Mouse (Mus musculus): ENCODE measurements around the gene Mmgt2. TPM values are rescaled to one million over a fixed set of nuclear protein-coding genes. Genes with fewer than 3 reads are reported as not detected.

Gene Mmgt2
- polyA plus RNA-seq (2016; fragmentation: Nextera tagmentation; extraction: Ambion mirVana) = 36.8 and 38.1 TPM in 2 replicates

DNA sequence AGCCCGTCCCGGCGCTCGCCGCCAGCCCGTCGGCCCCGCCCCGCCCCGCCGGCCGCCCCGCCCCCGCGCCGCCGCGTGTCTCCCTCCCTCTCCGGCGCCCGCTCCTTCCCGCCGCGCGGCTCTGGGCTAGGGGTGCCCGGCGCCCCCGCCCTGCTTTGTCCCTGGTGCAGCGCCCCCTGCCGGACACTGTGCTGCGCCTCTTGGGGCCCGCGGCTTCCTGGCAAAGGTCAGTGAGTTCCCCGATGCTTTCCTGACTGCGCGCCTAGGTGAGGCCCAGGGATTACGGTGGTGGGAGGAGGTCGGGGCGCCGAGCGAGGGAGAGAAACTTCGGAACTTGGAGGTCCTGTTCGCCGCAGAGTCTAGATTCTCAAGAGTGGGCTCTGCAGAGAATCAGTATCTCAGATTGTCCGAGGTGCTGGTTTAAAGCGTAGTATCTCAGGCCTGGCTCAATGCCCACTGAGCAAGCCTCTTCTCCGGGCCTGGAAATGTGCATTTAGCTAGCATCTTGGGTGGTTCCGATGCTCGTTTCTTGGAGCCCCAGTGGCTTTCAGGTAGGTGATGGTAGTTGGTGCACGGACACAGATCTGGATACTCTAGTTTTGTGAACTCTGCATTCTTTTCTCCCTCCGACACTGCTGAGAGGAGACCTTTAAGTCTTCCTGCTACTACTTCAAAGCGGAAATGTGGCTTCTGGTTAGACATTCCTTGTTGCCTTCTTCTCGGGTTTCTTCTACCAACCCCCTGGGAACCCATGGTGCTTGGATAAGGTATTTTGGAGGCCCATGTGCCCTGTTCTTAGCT is at the start of gene Mmgt2:
Gene Mmgt2 (plus strand): TSS at position 74 of the 801 bp plus-strand sequence.
- Histone ChIP-seq H3K9ac (peak within 1 kb of the TSS; percentile 86), H3K27ac (peak within 1 kb of the TSS; percentile 79), H3K4me1 (peaks cover 47% of the 10 kb centered on the region), H3K36me3 (replicated peaks) (peaks cover 2% of the 10 kb centered on the region; the same call in 1 of the 2 replicates), H3K27me3 (no peaks in the 10 kb centered on the region), H3K9me3 (no peaks in the 10 kb centered on the region), H3K4me3 (replicated peaks) (peak within 1 kb of the TSS; percentile 78), H3K4me2 (peak within 1 kb of the TSS; percentile 99)
- WGBS = 1% methylated on average over 39 of the region's 53 CpGs
- peak; percentile 89 for ATAC-seq (ENCODE audit: low FRiP score)

- Histone ChIP-seq H3K36me3 (replicated peaks) (peaks cover 32% of the 10 kb centered on the region), H3K9ac (peak overlapping the region; percentile 97), H3K4me1 (peaks cover 48% of the 10 kb centered on the region), H3K9me3 (no peaks in the 10 kb centered on the region), H3K27ac (peak overlapping the region; percentile 95), H3K4me3 (replicated peaks) (peak overlapping the region; percentile 86), H3K4me2 (peak overlapping the region; percentile 67), H3K27me3 (no peaks in the 10 kb centered on the region)
- ATAC-seq (ENCODE audit: low FRiP score) = no peak; the same call in none of the 2 replicates
- 14% methylated on average over 17 of the region's 17 CpGs for WGBS
These were observed 46.5 kb upstream of the Mmgt2 start for GRCm38 (mm10) chr11:62601732-62602618.

DNA sequence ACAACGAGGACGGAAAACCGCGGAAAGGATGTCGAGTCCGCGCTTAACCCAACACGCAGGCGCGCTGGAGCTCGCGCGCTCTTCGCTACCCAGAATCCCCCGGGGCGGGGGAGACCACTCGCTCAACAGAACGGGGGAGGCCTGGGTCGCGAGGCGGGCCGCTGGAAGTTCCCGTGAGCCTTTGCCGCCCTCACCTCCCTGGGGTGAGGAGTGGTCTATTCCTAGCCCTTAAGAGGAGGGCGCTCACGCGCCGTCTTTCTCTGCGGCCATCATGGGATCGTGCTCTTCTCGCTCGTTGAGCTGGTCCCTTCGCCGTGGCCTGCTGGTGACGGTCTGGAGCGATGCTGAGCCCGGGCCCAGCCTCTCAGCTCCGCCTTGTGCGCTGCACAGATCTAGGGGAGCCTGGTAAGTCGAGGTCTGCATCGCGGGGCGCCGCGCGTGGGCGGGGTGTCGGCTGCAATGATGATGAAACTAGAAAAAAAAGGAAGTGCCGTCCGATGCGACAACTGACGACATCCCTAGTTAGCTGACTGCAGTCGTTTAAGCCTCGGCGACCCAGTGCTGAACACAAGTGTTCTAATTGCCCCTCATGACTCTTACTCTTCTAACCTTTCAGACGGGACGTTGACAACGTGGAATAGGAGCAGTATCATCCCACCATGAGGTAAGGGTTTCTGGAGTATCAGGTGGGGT is 45.7 kb upstream of the Mmgt2 start:
- Histone ChIP-seq H3K27me3 (no peaks in the 10 kb centered on the region), H3K4me3 (replicated peaks) (peak overlapping the region; percentile 86), H3K27ac (peak overlapping the region; percentile 95), H3K4me1 (peaks cover 50% of the 10 kb centered on the region), H3K9ac (peak overlapping the region; percentile 97), H3K9me3 (no peaks in the 10 kb centered on the region), H3K36me3 (replicated peaks) (peaks cover 40% of the 10 kb centered on the region), H3K4me2 (peak overlapping the region; percentile 67)
- ATAC-seq (ENCODE audit: low FRiP score) = peak; percentile 96
- under 1% methylated on average over 58 of the region's 58 CpGs for WGBS

- Histone ChIP-seq H3K27ac (peak overlapping the region; percentile 95), H3K4me1 (peaks cover 45% of the 10 kb centered on the region), H3K27me3 (no peaks in the 10 kb centered on the region), H3K36me3 (replicated peaks) (peaks cover 42% of the 10 kb centered on the region), H3K4me2 (peak overlapping the region; percentile 67), H3K4me3 (replicated peaks) (peak overlapping the region; percentile 86), H3K9me3 (no peaks in the 10 kb centered on the region), H3K9ac (peak overlapping the region; percentile 97)
- under 1% methylated on average over 13 of the region's 13 CpGs for WGBS
- ATAC-seq (ENCODE audit: low FRiP score) = no peak; the same call in 1 of the 2 replicates
These were observed 45.0 kb upstream of the Mmgt2 start for GRCm38 (mm10) chr11:62603312-62604056.

- Histone ChIP-seq H3K4me2 (peak overlapping the region; percentile 67), H3K27me3 (no peaks in the 10 kb centered on the region), H3K36me3 (replicated peaks) (peaks cover 50% of the 10 kb centered on the region), H3K27ac (peak overlapping the region; percentile 95), H3K4me3 (replicated peaks) (peak overlapping the region; percentile 86), H3K4me1 (peaks cover 43% of the 10 kb centered on the region), H3K9ac (peak overlapping the region; percentile 97), H3K9me3 (no peaks in the 10 kb centered on the region)
- WGBS = 15% methylated on average over 5 of the region's 5 CpGs
- ATAC-seq (ENCODE audit: low FRiP score) = no peak
These were observed 44.2 kb upstream of the Mmgt2 start for GRCm38 (mm10) chr11:62604123-62604706.

DNA sequence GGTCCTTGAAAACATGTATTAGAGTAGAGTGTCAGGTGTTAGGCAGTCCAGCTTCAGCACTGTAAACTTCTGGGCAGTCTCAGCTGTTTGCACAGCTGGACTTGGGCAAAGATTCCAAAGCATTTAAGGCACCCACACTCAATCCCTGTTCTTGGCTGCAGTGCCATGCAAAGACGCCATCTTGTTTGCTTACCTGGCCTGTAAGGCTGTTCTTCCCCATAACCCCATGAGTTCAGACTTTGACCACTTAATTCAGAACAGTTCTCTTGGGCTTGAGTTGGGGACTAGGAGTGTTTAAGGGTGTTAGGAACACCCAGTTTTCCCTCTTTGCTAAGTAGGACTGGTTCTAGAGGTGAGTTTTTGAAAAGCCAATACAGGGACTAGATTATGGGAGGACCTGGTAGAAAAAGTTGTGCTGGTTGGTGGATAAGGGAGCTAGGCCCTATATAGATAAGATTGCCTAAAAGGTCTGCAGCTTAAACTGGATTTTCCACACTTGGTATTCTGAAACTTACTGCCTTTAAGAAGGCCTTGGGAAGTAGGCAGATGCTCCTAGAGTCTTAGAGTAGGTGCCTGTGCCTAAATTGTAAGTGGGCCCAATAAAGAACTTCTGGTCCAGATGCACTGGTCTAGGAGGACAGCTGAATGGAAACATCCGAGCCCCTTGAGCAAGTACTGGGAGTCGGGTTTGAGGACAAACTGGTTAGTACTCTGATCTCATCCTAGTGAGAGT is 43.4 kb upstream of the Mmgt2 start:
- peaks cover 56% of the 10 kb centered on the region for H3K36me3 ChIP-seq (replicated peaks)
- peak overlapping the region; percentile 97 for H3K9ac ChIP-seq
- peak overlapping the region; percentile 86 for H3K4me3 ChIP-seq (replicated peaks)
- H3K27me3 ChIP-seq = no peaks in the 10 kb centered on the region
- ATAC-seq (ENCODE audit: low FRiP score) = no peak
- H3K9me3 ChIP-seq = no peaks in the 10 kb centered on the region
- peak overlapping the region; percentile 95 for H3K27ac ChIP-seq
- WGBS = 21% methylated on average over 3 of the region's 3 CpGs
- H3K4me2 ChIP-seq = peak overlapping the region; percentile 67
- H3K4me1 ChIP-seq = peaks cover 43% of the 10 kb centered on the region

DNA sequence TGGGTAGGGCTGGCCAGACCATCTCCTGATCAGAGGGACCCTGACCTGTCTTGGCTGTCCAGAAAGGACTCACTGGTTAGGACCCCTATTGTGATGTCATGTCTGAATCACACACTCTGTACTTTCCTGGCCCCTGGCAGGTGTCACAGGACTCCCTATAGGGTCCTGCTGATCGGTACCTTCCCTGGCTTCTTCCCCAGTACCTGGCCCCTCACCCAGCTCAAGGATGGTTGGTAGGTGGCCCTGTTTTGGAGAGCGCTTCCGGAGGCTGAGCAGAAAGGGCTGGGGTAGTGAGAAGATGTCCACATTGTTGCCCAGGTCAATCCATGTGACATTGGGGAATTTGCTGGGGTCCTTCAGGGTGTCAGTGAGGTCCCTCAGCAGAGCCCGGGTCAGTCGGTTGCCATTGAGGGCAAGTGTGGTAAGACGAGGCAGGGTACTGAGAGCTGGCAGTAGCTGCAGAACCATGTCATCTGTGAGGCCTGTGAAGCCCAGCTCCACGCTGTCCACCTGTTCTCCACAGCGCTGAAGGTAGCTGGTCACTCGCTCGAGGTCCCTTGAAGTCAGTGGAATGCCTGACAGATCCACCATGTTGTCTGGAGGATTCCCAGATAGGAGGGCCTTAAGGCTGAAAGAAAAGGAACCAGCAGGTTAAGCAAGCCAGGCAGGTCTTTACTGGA is 42.7 kb upstream of the Mmgt2 start:
- peak overlapping the region; percentile 86 for H3K4me3 ChIP-seq (replicated peaks)
- WGBS = 47% methylated on average over 10 of the region's 10 CpGs
- peak overlapping the region; percentile 61 for H3K27ac ChIP-seq
- H3K36me3 ChIP-seq (replicated peaks) = peaks cover 62% of the 10 kb centered on the region
- no peaks in the 10 kb centered on the region for H3K27me3 ChIP-seq
- peaks cover 43% of the 10 kb centered on the region for H3K4me1 ChIP-seq
- peak overlapping the region; percentile 67 for H3K4me2 ChIP-seq
- no peak for ATAC-seq (ENCODE audit: low FRiP score)
- peak overlapping the region; percentile 97; the same call in 1 of the 2 replicates for H3K9ac ChIP-seq
- no peaks in the 10 kb centered on the region for H3K9me3 ChIP-seq

DNA sequence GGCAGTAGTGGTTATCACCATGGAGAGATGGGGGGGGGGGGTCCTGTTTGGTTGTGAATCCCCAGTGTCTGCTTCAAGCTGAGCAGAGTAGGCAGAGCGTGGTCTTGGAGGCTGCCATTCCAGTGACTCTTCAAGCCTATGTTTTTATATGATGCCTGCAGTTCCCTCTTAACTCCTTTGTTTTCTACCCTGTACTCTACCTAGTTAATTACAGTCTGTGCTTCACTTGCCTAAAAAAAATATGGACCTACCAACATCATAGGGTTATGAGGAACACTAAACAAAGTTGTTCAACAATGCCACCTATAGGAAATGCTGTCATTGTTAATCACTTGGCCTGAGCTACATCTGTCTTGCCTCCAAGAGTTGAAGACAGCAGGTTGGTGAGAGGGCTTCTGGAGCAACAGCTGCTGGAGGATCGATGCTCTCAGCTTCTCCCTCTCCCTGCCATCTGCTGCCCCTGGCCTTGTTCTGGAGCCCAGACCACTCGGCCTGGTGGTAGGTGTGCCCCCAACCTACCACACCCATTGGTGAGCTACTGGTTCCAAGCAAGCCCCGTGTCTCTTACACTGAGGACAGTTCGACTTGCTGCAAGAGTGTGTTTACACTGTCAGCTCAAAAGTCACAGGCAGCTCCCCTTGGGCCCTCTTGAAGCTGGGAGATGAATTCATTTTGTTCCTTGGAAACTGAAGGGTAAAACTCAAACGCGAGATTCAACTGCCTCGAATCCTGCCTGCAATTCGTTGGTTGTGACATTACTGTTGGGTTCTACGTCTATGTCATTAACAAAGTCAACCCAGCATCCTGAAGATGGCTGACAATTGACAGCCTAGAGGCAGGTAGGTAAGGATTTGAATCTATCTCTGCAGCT is 41.9 kb upstream of the Mmgt2 start:
- H3K4me2 ChIP-seq = peak overlapping the region; percentile 3; the same call in 1 of the 2 replicates
- no peak for ATAC-seq (ENCODE audit: low FRiP score)
- no peak overlapping the region; the same call in 1 of the 2 replicates for H3K4me3 ChIP-seq (replicated peaks)
- H3K27ac ChIP-seq = peak overlapping the region; percentile 61
- peaks cover 43% of the 10 kb centered on the region for H3K4me1 ChIP-seq
- H3K27me3 ChIP-seq = no peaks in the 10 kb centered on the region
- 0 out of 2 replicates have a peak overlapping the region, but pooled peaks have one; percentile 97 for H3K9ac ChIP-seq
- 73% methylated on average over 10 of the region's 10 CpGs for WGBS
- no peaks in the 10 kb centered on the region for H3K9me3 ChIP-seq
- peaks cover 62% of the 10 kb centered on the region for H3K36me3 ChIP-seq (replicated peaks)

DNA sequence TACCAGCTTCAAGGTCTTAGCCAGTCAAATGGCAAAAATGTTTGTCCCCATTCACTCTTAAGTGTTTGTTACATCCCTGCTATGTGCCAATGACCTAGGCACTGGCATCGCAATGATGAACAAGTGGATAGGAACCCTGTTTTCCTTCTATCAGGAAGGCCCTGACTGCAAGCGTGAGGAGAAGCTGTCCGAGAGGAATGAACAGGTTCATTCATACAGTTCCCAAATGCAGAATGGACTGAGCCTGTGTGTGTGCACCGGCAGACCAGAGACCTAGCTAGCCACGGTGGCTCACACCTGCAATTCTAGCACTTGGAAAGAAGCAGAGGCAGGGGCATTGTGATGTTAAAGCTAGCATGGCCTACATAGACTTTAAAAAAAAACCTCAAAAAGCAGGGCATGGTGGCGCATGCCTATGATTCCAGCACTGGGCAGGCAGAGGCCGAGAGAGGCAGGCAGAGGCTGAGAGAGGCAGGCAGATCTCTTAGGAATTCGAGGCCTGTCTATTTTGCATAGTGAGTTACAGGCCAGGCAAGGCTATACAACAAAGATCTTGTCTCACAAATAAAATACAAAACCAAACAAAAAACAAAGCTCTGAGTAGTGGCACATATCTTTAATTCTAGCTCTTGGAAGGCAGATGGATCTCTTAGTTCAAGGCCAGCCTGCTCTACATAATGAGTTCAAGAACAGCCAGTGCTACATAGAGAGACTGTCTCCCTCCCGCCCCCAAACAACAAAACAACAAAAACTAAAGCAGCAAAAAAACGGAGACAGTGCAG is 41.1 kb upstream of the Mmgt2 start:
- Histone ChIP-seq H3K4me3 (replicated peaks) (no peak overlapping the region), H3K27me3 (no peaks in the 10 kb centered on the region), H3K27ac (no peak overlapping the region; the same call in 1 of the 2 replicates), H3K36me3 (replicated peaks) (peaks cover 62% of the 10 kb centered on the region), H3K9ac (no peak overlapping the region), H3K4me1 (peaks cover 40% of the 10 kb centered on the region), H3K4me2 (no peak overlapping the region), H3K9me3 (no peaks in the 10 kb centered on the region)
- 71% methylated on average over 10 of the region's 10 CpGs for WGBS
- ATAC-seq (ENCODE audit: low FRiP score) = no peak
